Mouse (Mus musculus): ENCODE measurements around the gene Gpbar1. TPM values are rescaled to one million over a fixed set of nuclear protein-coding genes. Genes with fewer than 3 reads are reported as not detected.
"Not testable (repeated sequence)": the region's sequence is repeated elsewhere in the genome, so short reads cannot be mapped to it uniquely, and the experiment has no call there.

Gpbar1 gene
- polyA plus RNA-seq, 1 experiment from 2014 or later = 2.1 TPM

DNA sequence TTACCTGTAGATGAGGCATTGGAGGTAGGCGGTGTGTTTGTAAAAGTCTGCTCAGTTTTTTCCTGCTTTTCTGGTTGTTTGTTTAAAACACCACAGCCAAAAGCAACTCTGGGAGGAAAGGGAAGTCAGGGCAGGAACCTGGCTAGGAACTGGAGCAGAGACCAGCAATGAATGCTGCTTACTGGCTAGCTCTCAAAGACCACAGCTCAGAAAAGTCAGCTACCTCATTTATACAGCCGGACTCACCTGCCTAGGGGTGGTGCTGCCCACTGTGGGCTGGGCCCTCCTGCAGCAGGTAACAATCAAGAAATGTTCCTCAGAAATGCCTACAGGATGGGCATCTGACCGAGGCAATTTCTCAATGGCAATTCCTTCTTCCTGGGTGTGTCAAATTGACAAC is 36.4 kb downstream of the Gpbar1 start:
- H3K4me2 ChIP-seq = no peak overlapping the region
- 90% methylated on average over 3 of the region's 3 CpGs for WGBS
- no peak for ATAC-seq (replicated peaks; ENCODE audit: low FRiP score)

DNA sequence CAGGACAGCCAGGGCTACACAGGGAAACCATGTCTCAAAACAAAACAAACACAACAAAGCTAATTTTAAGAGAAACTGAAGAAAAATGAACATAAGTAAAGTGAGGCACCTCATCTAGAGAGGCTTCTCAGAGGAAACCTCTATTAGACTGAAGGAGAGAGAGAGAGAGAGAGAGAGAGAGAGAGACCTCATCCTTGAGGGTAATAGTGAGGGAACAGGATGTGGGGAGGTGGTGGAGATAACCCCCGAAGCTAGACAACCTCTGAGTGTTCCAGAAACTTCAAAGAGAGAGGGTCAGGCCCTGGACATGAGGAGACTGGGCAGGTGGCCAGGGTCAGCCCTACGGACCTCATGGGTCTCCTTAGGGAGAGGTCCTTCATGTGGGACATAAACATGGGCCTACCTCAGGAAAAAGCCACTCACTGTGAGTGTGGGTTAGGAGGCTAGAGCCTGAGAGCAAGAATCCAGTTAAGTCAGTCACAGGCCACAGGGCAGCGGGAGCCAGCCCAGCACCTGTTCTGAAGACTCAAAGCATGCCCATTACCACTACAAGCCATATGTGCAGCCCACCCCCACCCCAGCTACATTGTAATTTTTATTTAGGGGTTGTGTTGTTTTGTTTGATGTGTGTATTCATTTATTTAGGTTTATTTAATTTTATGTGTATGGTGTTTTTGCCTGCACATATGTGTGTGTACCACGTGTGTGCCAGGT is 37.9 kb downstream of the Gpbar1 start:
- no peaks in the 10 kb centered on the region for H3K27me3 ChIP-seq
- no peak overlapping the region for H3K9ac ChIP-seq
- H3K36me3 ChIP-seq = no peaks in the 10 kb centered on the region
- H3K27ac ChIP-seq = no peak overlapping the region
- no peak overlapping the region for H3K4me2 ChIP-seq
- H3K4me1 ChIP-seq = 0 out of 2 replicates have a peak, but pooled peaks cover 3% of the 10 kb centered on the region
- 69% methylated on average over 4 of the region's 4 CpGs for WGBS
- no peak for ATAC-seq (replicated peaks; ENCODE audit: low FRiP score)
- no peaks in the 10 kb centered on the region for H3K9me3 ChIP-seq (replicated peaks)
- H3K4me3 ChIP-seq (replicated peaks) = no peak overlapping the region

More for the DNA sequence above, 36.4 kb downstream of the Gpbar1 start:
- Histone ChIP-seq H3K9ac (no peak overlapping the region), H3K36me3 (no peaks in the 10 kb centered on the region), H3K27ac (0 out of 2 replicates have a peak overlapping the region, but pooled peaks have one; percentile 3), H3K27me3 (no peaks in the 10 kb centered on the region), H3K9me3 (replicated peaks) (no peaks in the 10 kb centered on the region), H3K4me3 (replicated peaks) (no peak overlapping the region), H3K4me1 (peaks cover 6% of the 10 kb centered on the region; the same call in 1 of the 2 replicates)

GRCm38 (mm10) chr1:74318711-74319110 is 40.4 kb downstream of the Gpbar1 start:
- no peak overlapping the region for H3K9ac ChIP-seq
- no peaks in the 10 kb centered on the region for H3K9me3 ChIP-seq (replicated peaks)
- no peak overlapping the region for H3K4me3 ChIP-seq (replicated peaks)
- no peaks in the 10 kb centered on the region for H3K27me3 ChIP-seq
- H3K4me2 ChIP-seq = no peak overlapping the region
- H3K36me3 ChIP-seq = no peaks in the 10 kb centered on the region
- WGBS = 86% methylated on average over 3 of the region's 3 CpGs
- no peak for ATAC-seq (replicated peaks; ENCODE audit: low FRiP score)
- no peak overlapping the region for H3K27ac ChIP-seq
- H3K4me1 ChIP-seq = no peaks in the 10 kb centered on the region

GRCm38 (mm10) chr1:74321396-74321795 is 43.0 kb downstream of the Gpbar1 start:
- H3K27ac ChIP-seq = no peak overlapping the region
- WGBS = 84% methylated on average over 3 of the region's 3 CpGs
- H3K4me3 ChIP-seq (replicated peaks) = no peak overlapping the region
- H3K9ac ChIP-seq = no peak overlapping the region
- no peaks in the 10 kb centered on the region for H3K9me3 ChIP-seq (replicated peaks)
- H3K36me3 ChIP-seq = no peaks in the 10 kb centered on the region
- H3K4me2 ChIP-seq = no peak overlapping the region
- no peak for ATAC-seq (replicated peaks; ENCODE audit: low FRiP score)
- no peaks in the 10 kb centered on the region for H3K27me3 ChIP-seq
- H3K4me1 ChIP-seq = no peaks in the 10 kb centered on the region

DNA sequence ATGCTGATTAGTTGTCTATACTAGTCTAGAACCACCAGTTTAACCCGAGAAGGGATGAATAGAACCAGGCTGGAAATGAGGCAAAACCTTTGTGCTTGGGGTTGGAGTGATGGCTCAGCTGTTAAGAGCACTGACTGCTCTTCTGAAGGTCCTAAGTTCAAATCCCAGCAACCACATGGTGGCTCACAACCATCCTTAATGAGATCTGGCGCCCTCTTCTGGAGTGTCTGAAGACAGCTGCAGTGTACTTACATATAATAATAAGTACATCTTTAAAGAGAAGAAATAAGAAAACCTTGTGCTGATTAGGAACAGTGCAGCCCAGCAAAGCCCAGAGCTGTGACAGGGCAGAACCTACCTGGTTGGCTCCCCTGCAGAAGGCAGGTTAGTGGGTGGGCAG is 48.6 kb downstream of the Gpbar1 start:
- H3K4me1 ChIP-seq = peaks cover 25% of the 10 kb centered on the region
- H3K27me3 ChIP-seq; H3K4me2 ChIP-seq; H3K9me3 ChIP-seq (replicated peaks); H3K27ac ChIP-seq; H3K4me3 ChIP-seq (replicated peaks); H3K9ac ChIP-seq; H3K36me3 ChIP-seq; ATAC-seq (replicated peaks; ENCODE audit: low FRiP score): not testable (repeated sequence)
- WGBS = 76% methylated on average over 2 of the region's 2 CpGs

Other genes with a start within 250 kb of the Gpbar1 start
- gene Tns1, start 154.1 kb upstream of the Gpbar1 start, polyA plus RNA-seq (2015; fragmentation: Nextera tagmentation; extraction: Ambion mirVana) = 62.7 and 70.9 TPM in 2 replicates
- 0.17 and 0.40 TPM in 2 replicates for gene Rufy4, start 153.0 kb upstream of the Gpbar1 start, polyA plus RNA-seq (2015; fragmentation: Nextera tagmentation; extraction: Ambion mirVana)
- gene Cxcr2, start 124.6 kb upstream of the Gpbar1 start, polyA plus RNA-seq (2015; fragmentation: Nextera tagmentation; extraction: Ambion mirVana) = 0.12 and 0.16 TPM in 2 replicates
- not detected in 2 replicates for gene Cxcr1, start 83.9 kb upstream of the Gpbar1 start, polyA plus RNA-seq (2015; fragmentation: Nextera tagmentation; extraction: Ambion mirVana)
- gene Arpc2, start 42.5 kb upstream of the Gpbar1 start, polyA plus RNA-seq (2015; fragmentation: Nextera tagmentation; extraction: Ambion mirVana) = 446 and 449 TPM in 2 replicates
- gene Aamp, start 6.2 kb downstream of the Gpbar1 start, polyA plus RNA-seq (2015; fragmentation: Nextera tagmentation; extraction: Ambion mirVana) = 267 and 283 TPM in 2 replicates
- 138 and 139 TPM in 2 replicates for gene Pnkd, start 6.4 kb downstream of the Gpbar1 start, polyA plus RNA-seq (2015; fragmentation: Nextera tagmentation; extraction: Ambion mirVana)
- 25.6 and 31.2 TPM in 2 replicates for gene Tmbim1, start 27.1 kb downstream of the Gpbar1 start, polyA plus RNA-seq (2015; fragmentation: Nextera tagmentation; extraction: Ambion mirVana)
- 0.67 and 0.82 TPM in 2 replicates for gene Catip, start 83.6 kb downstream of the Gpbar1 start, polyA plus RNA-seq (2015; fragmentation: Nextera tagmentation; extraction: Ambion mirVana)
- 3.8 and 5.9 TPM in 2 replicates for gene Slc11a1, start 96.6 kb downstream of the Gpbar1 start, polyA plus RNA-seq (2015; fragmentation: Nextera tagmentation; extraction: Ambion mirVana)
- 81.1 and 82.0 TPM in 2 replicates for gene Ctdsp1, start 113.0 kb downstream of the Gpbar1 start, polyA plus RNA-seq (2015; fragmentation: Nextera tagmentation; extraction: Ambion mirVana)
- 11.5 and 12.3 TPM in 2 replicates for gene Vil1, start 130.8 kb downstream of the Gpbar1 start, polyA plus RNA-seq (2015; fragmentation: Nextera tagmentation; extraction: Ambion mirVana)
- 71.9 and 72.3 TPM in 2 replicates for gene Cnot9, start 227.5 kb downstream of the Gpbar1 start, polyA plus RNA-seq (2015; fragmentation: Nextera tagmentation; extraction: Ambion mirVana)